ENCODE assay signal across 20 mouse cellular contexts in genomic region chr10:92837045-92837444, GRCm38 (mm10).
DNase-seq lines count a peak whose midpoint lies in the region; ATAC-seq and TF ChIP-seq lines count a peak whose summit lies in the region.
"Had no signal": no experiment of that assay in that cellular context is flagged by ENCODE, and none has a peak within 500 bp of the region (broad histone marks: within the 10 kb centered on the region; RNA-seq: fewer than 3 reads in every experiment).

No protein-coding gene starts in this region.

- H3K27me3 ChIP-seq in forebrain, embryonic 13.5 days, result no peaks in the 10 kb centered on the region
- H3K27me3 ChIP-seq in forebrain, embryonic 10.5 days (ENCODE audit: poor library complexity, severe bottlenecking), result no peaks in the 10 kb centered on the region
- H3K27me3 ChIP-seq in forebrain, embryonic 16.5 days (replicated peaks; ENCODE audit: control insufficient read depth, insufficient read depth, low read length), result no peaks in the 10 kb centered on the region
- H3K27me3 ChIP-seq in forebrain, embryonic 11.5 days (ENCODE audit: control insufficient read depth, insufficient read depth, low read length), result no peaks in the 10 kb centered on the region
- no peaks in the 10 kb centered on the region for H3K27me3 ChIP-seq in midbrain, embryonic 15.5 days (replicated peaks)
- H3K27me3 ChIP-seq in midbrain, postnatal 0 days (ENCODE audit: insufficient read depth, low read length), result no peaks in the 10 kb centered on the region
- H3K27me3 ChIP-seq: embryonic facial prominence, embryonic 13.5 days; heart, embryonic 12.5 days; heart, embryonic 15.5 days; hindbrain, embryonic 15.5 days had no signal

- WGBS in forebrain, embryonic 13.5 days, result 21% methylated on average over 2 of the region's 2 CpGs
- WGBS in forebrain, embryonic 10.5 days, result 70% methylated on average over 2 of the region's 2 CpGs
- WGBS in forebrain, embryonic 16.5 days, result 22% methylated on average over 2 of the region's 2 CpGs
- WGBS in forebrain, embryonic 11.5 days, result 56% methylated on average over 2 of the region's 2 CpGs
- 53% methylated on average over 2 of the region's 2 CpGs for WGBS in midbrain, embryonic 15.5 days
- WGBS in midbrain, postnatal 0 days, result 38% methylated on average over 2 of the region's 2 CpGs

- no peaks in the 10 kb centered on the region for H3K9me3 ChIP-seq in forebrain, embryonic 13.5 days (replicated peaks)
- H3K9me3 ChIP-seq in forebrain, embryonic 10.5 days, result no peaks in the 10 kb centered on the region
- no peaks in the 10 kb centered on the region for H3K9me3 ChIP-seq in forebrain, embryonic 16.5 days (ENCODE audit: control insufficient read depth, low read length)
- no peaks in the 10 kb centered on the region for H3K9me3 ChIP-seq in forebrain, embryonic 11.5 days (ENCODE audit: control insufficient read depth, low read length)
- no peaks in the 10 kb centered on the region for H3K9me3 ChIP-seq in midbrain, embryonic 15.5 days
- no peaks in the 10 kb centered on the region for H3K9me3 ChIP-seq in midbrain, postnatal 0 days (ENCODE audit: low read length)
- H3K9me3 ChIP-seq: embryonic facial prominence, embryonic 10.5 days; embryonic facial prominence, embryonic 13.5 days; heart, embryonic 12.5 days; heart, embryonic 15.5 days; hindbrain, embryonic 10.5 days; hindbrain, embryonic 15.5 days had no signal

- peak; percentile 33; the same call in 1 of the 2 replicates for ATAC-seq in forebrain, embryonic 13.5 days
- 0 out of 2 replicates have a peak, but pooled peaks have one; percentile 28 for ATAC-seq in forebrain, embryonic 16.5 days
- no peak for ATAC-seq in forebrain, embryonic 11.5 days (replicated peaks; ENCODE audit: low FRiP score)
- 0 out of 2 replicates have a peak, but pooled peaks have one; percentile 48 for ATAC-seq in midbrain, embryonic 15.5 days (replicated peaks)
- ATAC-seq in midbrain, postnatal 0 days (ENCODE audit: low FRiP score), result no peak
- ATAC-seq: intestine, postnatal 0 days; Patski had no signal

- H3K4me2 ChIP-seq in forebrain, embryonic 13.5 days, result no peak overlapping the region
- H3K4me2 ChIP-seq in forebrain, embryonic 16.5 days (ENCODE audit: low read length), result no peak overlapping the region
- H3K4me2 ChIP-seq in forebrain, embryonic 11.5 days (ENCODE audit: low read depth, low read length, severe bottlenecking), result no peak overlapping the region
- no peak overlapping the region for H3K4me2 ChIP-seq in midbrain, embryonic 15.5 days
- H3K4me2 ChIP-seq in midbrain, postnatal 0 days (ENCODE audit: low read depth, low read length, poor library complexity, severe bottlenecking), result no peak overlapping the region
- H3K4me2 ChIP-seq: embryonic facial prominence, embryonic 13.5 days; heart, embryonic 12.5 days; heart, embryonic 15.5 days; hindbrain, embryonic 15.5 days had no signal

- H3K9ac ChIP-seq in forebrain, embryonic 13.5 days, result no peak overlapping the region
- H3K9ac ChIP-seq in forebrain, embryonic 16.5 days (replicated peaks; ENCODE audit: low read depth, low read length), result no peak overlapping the region
- no peak overlapping the region for H3K9ac ChIP-seq in forebrain, embryonic 11.5 days (ENCODE audit: low read length)
- no peak overlapping the region for H3K9ac ChIP-seq in midbrain, embryonic 15.5 days
- H3K9ac ChIP-seq in midbrain, postnatal 0 days (replicated peaks; ENCODE audit: low read length, poor library complexity, severe bottlenecking), result no peak overlapping the region
- H3K9ac ChIP-seq: embryonic facial prominence, embryonic 13.5 days; heart, embryonic 12.5 days; heart, embryonic 15.5 days; hindbrain, embryonic 15.5 days had no signal

- TF ChIP-seq CTCF in midbrain, postnatal 0 days (IDR thresholded peaks at IDR 0.05), result no peak

- no peaks in the 10 kb centered on the region for H3K36me3 ChIP-seq in forebrain, embryonic 13.5 days (ENCODE audit: poor library complexity, severe bottlenecking)
- H3K36me3 ChIP-seq in forebrain, embryonic 10.5 days (replicated peaks), result no peaks in the 10 kb centered on the region
- no peaks in the 10 kb centered on the region for H3K36me3 ChIP-seq in forebrain, embryonic 16.5 days (ENCODE audit: control insufficient read depth, insufficient read depth)
- no peaks in the 10 kb centered on the region for H3K36me3 ChIP-seq in forebrain, embryonic 11.5 days (ENCODE audit: control insufficient read depth, insufficient read depth, low read length)
- H3K36me3 ChIP-seq in midbrain, embryonic 15.5 days (replicated peaks), result no peaks in the 10 kb centered on the region
- no peaks in the 10 kb centered on the region for H3K36me3 ChIP-seq in midbrain, postnatal 0 days (ENCODE audit: insufficient read depth, low read length)
- H3K36me3 ChIP-seq: embryonic facial prominence, embryonic 10.5 days; embryonic facial prominence, embryonic 13.5 days; heart, embryonic 12.5 days; heart, embryonic 15.5 days; hindbrain, embryonic 10.5 days; hindbrain, embryonic 15.5 days had no signal

- no peak overlapping the region for H3K27ac ChIP-seq in forebrain, embryonic 13.5 days
- H3K27ac ChIP-seq in forebrain, embryonic 10.5 days, result no peak overlapping the region
- H3K27ac ChIP-seq in forebrain, embryonic 16.5 days (ENCODE audit: low read length), result no peak overlapping the region
- no peak overlapping the region for H3K27ac ChIP-seq in forebrain, embryonic 11.5 days (ENCODE audit: low read depth, low read length)
- H3K27ac ChIP-seq in midbrain, embryonic 15.5 days, result no peak overlapping the region
- no peak overlapping the region for H3K27ac ChIP-seq in midbrain, postnatal 0 days (ENCODE audit: low read depth, low read length)
- H3K27ac ChIP-seq: embryonic facial prominence, embryonic 10.5 days; embryonic facial prominence, embryonic 13.5 days; heart, embryonic 15.5 days; hindbrain, embryonic 10.5 days; hindbrain, embryonic 15.5 days had no signal

- H3K4me1 ChIP-seq in forebrain, embryonic 13.5 days, result peaks cover 5% of the 10 kb centered on the region; the same call in 1 of the 2 replicates
- H3K4me1 ChIP-seq in forebrain, embryonic 10.5 days, result peaks cover 13% of the 10 kb centered on the region
- H3K4me1 ChIP-seq in forebrain, embryonic 16.5 days (replicated peaks; ENCODE audit: control insufficient read depth, insufficient read depth, low read length), result 0 out of 2 replicates have a peak, but pooled peaks cover 4% of the 10 kb centered on the region
- no peaks in the 10 kb centered on the region; the same call in 1 of the 2 replicates for H3K4me1 ChIP-seq in forebrain, embryonic 11.5 days (replicated peaks; ENCODE audit: control insufficient read depth, insufficient read depth, low read length)
- H3K4me1 ChIP-seq in midbrain, embryonic 15.5 days, result no peaks in the 10 kb centered on the region
- no peaks in the 10 kb centered on the region for H3K4me1 ChIP-seq in midbrain, postnatal 0 days (ENCODE audit: insufficient read depth, low read length)
- H3K4me1 ChIP-seq: embryonic facial prominence, embryonic 10.5 days; embryonic facial prominence, embryonic 13.5 days; heart, embryonic 12.5 days; heart, embryonic 15.5 days; hindbrain, embryonic 15.5 days had no signal

- no peak for DNase-seq in forebrain, embryonic 10.5 days (ENCODE audit: extremely low spot score, low spot score)
- DNase-seq in forebrain, embryonic 11.5 days (ENCODE audit: low spot score), result no peak
- DNase-seq in midbrain, postnatal 0 days (ENCODE audit: low spot score), result no peak
- DNase-seq: adrenal gland, postnatal 10 days; gastrocnemius, postnatal 25 days; heart, adult 18-20 months; heart, postnatal 10 days; heart, postnatal 36 days; kidney, adult 2 months had no signal

- H3K4me3 ChIP-seq in forebrain, embryonic 13.5 days, result no peak overlapping the region
- H3K4me3 ChIP-seq in forebrain, embryonic 10.5 days, result no peak overlapping the region
- no peak overlapping the region for H3K4me3 ChIP-seq in forebrain, embryonic 16.5 days (replicated peaks; ENCODE audit: low read length)
- H3K4me3 ChIP-seq in forebrain, embryonic 11.5 days (ENCODE audit: low read depth, low read length), result no peak overlapping the region
- H3K4me3 ChIP-seq in midbrain, embryonic 15.5 days, result no peak overlapping the region
- no peak overlapping the region for H3K4me3 ChIP-seq in midbrain, postnatal 0 days (ENCODE audit: low read depth, low read length)
- H3K4me3 ChIP-seq: embryonic facial prominence, embryonic 10.5 days; embryonic facial prominence, embryonic 13.5 days; heart, embryonic 12.5 days; heart, embryonic 15.5 days; hindbrain, embryonic 10.5 days; hindbrain, embryonic 15.5 days had no signal

Comparison
In these comparisons a context has a peak if more than half of its experiments do, and no peak if none do; other contexts are left out.
1. ATAC-seq: peak in forebrain, embryonic 13.5 days (single experiment), forebrain, embryonic 16.5 days (single experiment) and midbrain, embryonic 15.5 days (single experiment); none in forebrain, embryonic 11.5 days (single experiment) and midbrain, postnatal 0 days (single experiment).